Mouse (Mus musculus): ENCODE measurements at regions not wholly inside any gene's neighbourhood (a gene's known extent, or its start where the extent isn't known, plus 50 kb on each side); places are given as distances from the start of the nearest gene placed in this dataset.

GRCm38 (mm10) chr16:42396596-42396995 lies 56.1 kb upstream of the Gap43 start:
- 88% methylated on average over 1 of the region's 1 CpGs for WGBS
- Histone ChIP-seq H3K27ac (replicated peaks; ENCODE audit: low read depth, low read length) (no peak overlapping the region), H3K4me1 (ENCODE audit: control insufficient read depth, insufficient read depth, low read length) (no peaks in the 10 kb centered on the region), H3K27me3 (ENCODE audit: control insufficient read depth, insufficient read depth, low read length) (no peaks in the 10 kb centered on the region), H3K9ac (replicated peaks; ENCODE audit: low read length) (no peak overlapping the region), H3K4me3 (ENCODE audit: low read depth, low read length) (no peak overlapping the region), H3K36me3 (replicated peaks; ENCODE audit: control insufficient read depth, insufficient read depth, low read depth, low read length) (no peaks in the 10 kb centered on the region), H3K4me2 (ENCODE audit: low read depth, low read length) (no peak overlapping the region), H3K9me3 (replicated peaks; ENCODE audit: control insufficient read depth, low read length) (no peaks in the 10 kb centered on the region)
- ATAC-seq (replicated peaks; ENCODE audit: insufficient number of reproducible peaks, low FRiP score, low TSS enrichment, low read depth) (no peak), DNase-seq (ENCODE audit: low spot score) (no peak)
